Mouse (Mus musculus) megakaryocyte, adult 5-6 weeks (primary cell): ENCODE data around the gene Msi2. TPM values are rescaled to one million over a fixed set of nuclear protein-coding genes. Genes with fewer than 3 reads are reported as not detected.

ENCODE experiments used
- ATAC-seq: 2 replicates; pipeline ENCODE4 v1.8.0; 2016; ENCODE audit warnings: mild to moderate bottlenecking, inconsistent platforms; ENCODE audit not compliant: poor library complexity, severe bottlenecking
- total RNA-seq, 2 experiments: library from RNA; stranded (forward) in 1 of 2; stranded (reverse) in 1 of 2; fragments of 153-499, 151-499 nt in 1 of 2; fragments of 221-1000, 200-1000 nt in 1 of 2; gene quantifications; 2 replicates each; pipeline versions ENCODE4 v1.2.3 to v1.2.4; 2015 to 2017

The Msi2 gene
- total RNA-seq, 2 experiments from 2014 or later = 5.3 to 14.4 TPM

- no peak for ATAC-seq
Observed at GRCm38 (mm10) chr11:88573013-88573412, 145.3 kb downstream of the Msi2 start.

- no peak for ATAC-seq
Observed at GRCm38 (mm10) chr11:88572461-88572860, 145.9 kb downstream of the Msi2 start.

- no peak for ATAC-seq
Observed at GRCm38 (mm10) chr11:88570715-88571202, 147.6 kb downstream of the Msi2 start.

- no peak for ATAC-seq
Observed at GRCm38 (mm10) chr11:88566613-88567606, 151.4 kb downstream of the Msi2 start.

GRCm38 (mm10) chr11:88564810-88565209 lies 153.5 kb downstream of the Msi2 start:
- ATAC-seq = no peak

GRCm38 (mm10) chr11:88564363-88564762 lies 153.9 kb downstream of the Msi2 start:
- no peak for ATAC-seq

- no peak for ATAC-seq
Observed at GRCm38 (mm10) chr11:88561191-88561590, 157.1 kb downstream of the Msi2 start.

- ATAC-seq = no peak
Observed at GRCm38 (mm10) chr11:88560634-88561033, 157.7 kb downstream of the Msi2 start.

GRCm38 (mm10) chr11:88559365-88559970 lies 158.8 kb downstream of the Msi2 start:
- peak; percentile 67 for ATAC-seq

GRCm38 (mm10) chr11:88558731-88559130 lies 159.6 kb downstream of the Msi2 start:
- no peak for ATAC-seq

- peak; percentile 48 for ATAC-seq
Observed at GRCm38 (mm10) chr11:88557828-88558580, 160.3 kb downstream of the Msi2 start.

GRCm38 (mm10) chr11:88557116-88557768 lies 161.1 kb downstream of the Msi2 start:
- no peak for ATAC-seq

GRCm38 (mm10) chr11:88555902-88556549 lies 162.3 kb downstream of the Msi2 start:
- no peak for ATAC-seq

- ATAC-seq = no peak
Observed at GRCm38 (mm10) chr11:88555232-88555818, 163.0 kb downstream of the Msi2 start.

GRCm38 (mm10) chr11:88553521-88554310 lies 164.6 kb downstream of the Msi2 start:
- no peak for ATAC-seq

GRCm38 (mm10) chr11:88552987-88553386 lies 165.3 kb downstream of the Msi2 start:
- no peak for ATAC-seq

GRCm38 (mm10) chr11:88552385-88552784 lies 165.9 kb downstream of the Msi2 start:
- no peak for ATAC-seq

GRCm38 (mm10) chr11:88551034-88551433 lies 167.3 kb downstream of the Msi2 start:
- ATAC-seq = peak; percentile 72
